Mouse (Mus musculus) liver, postnatal 0 days (tissue): Measurements from ENCODE around the gene Med18. TPM values are rescaled to one million over a fixed set of nuclear protein-coding genes. Genes with fewer than 3 reads are reported as not detected.
"Not testable (repeated sequence)": the region's sequence is repeated elsewhere in the genome, so short reads cannot be mapped to it uniquely, and the experiment has no call there.

Source experiments
- ATAC-seq: fragments of 200-750 bp; cut with Nextera tagmentation; 2 replicates; pipeline ENCODE4 v1.8.0; 2017; ENCODE audit warnings: mild to moderate bottlenecking, moderate library complexity
- DNase-seq: peaks from one replicate; pipeline ENCODE4 v3.0.0-alpha.2; 2016
- H3K27ac ChIP-seq: fragments of 300-500 bp; sonication (generic); 2 replicates; pipeline ENCODE4 v1.5.1; 2014; ENCODE audit warnings: antibody characterized with exemption, moderate library complexity, mild to moderate bottlenecking, low read depth
- H3K27me3 ChIP-seq: fragments of 300-500 bp; sonication (generic); 2 replicates; pipeline ENCODE4 v1.6.1; 2014; ENCODE audit warnings: low read length, control low read depth, mixed read lengths; ENCODE audit not compliant: insufficient read depth
- H3K36me3 ChIP-seq: fragments of 300-500 bp; sonication (generic); replicated peaks from 2 replicates; pipeline ENCODE4 v1.6.1; 2014; ENCODE audit warnings: mild to moderate bottlenecking, control low read depth, low read length, moderate library complexity, mixed read lengths; ENCODE audit not compliant: insufficient read depth
- H3K4me1 ChIP-seq: fragments of 300-500 bp; sonication (generic); 2 replicates; pipeline ENCODE4 v1.6.1; 2014; ENCODE audit warnings: antibody characterized with exemption, mild to moderate bottlenecking, control low read depth; ENCODE audit not compliant: insufficient read depth
- H3K4me2 ChIP-seq: fragments of 300-500 bp; sonication (generic); 2 replicates; pipeline ENCODE4 v1.6.1; 2014; ENCODE audit warnings: low read depth, mild to moderate bottlenecking, low read length, moderate library complexity, mixed read lengths
- H3K4me3 ChIP-seq: fragments of 300-500 bp; sonication (generic); 2 replicates; pipeline ENCODE4 v1.5.1; 2014; ENCODE audit warnings: low read depth, low read length
- H3K9ac ChIP-seq: fragments of 300-500 bp; sonication (generic); replicated peaks from 2 replicates; pipeline ENCODE4 v1.6.1; 2014; ENCODE audit warnings: mild to moderate bottlenecking, moderate library complexity
- H3K9me3 ChIP-seq: fragments of 300-500 bp; sonication (generic); 2 replicates; pipeline ENCODE4 v1.6.1; 2016; ENCODE audit warnings: mild to moderate bottlenecking, control low read depth, low read length, mixed read lengths
- CTCF ChIP-seq: sonication (generic); IDR thresholded peaks from 2 replicates; pipeline ENCODE4 v1.5.1; 2016; ENCODE audit warnings: antibody characterized with exemption, low read depth
- EP300 ChIP-seq: IDR thresholded peaks from 2 replicates; pipeline ENCODE4 v1.6.1; 2016; ENCODE audit warnings: antibody characterized with exemption, low read depth, mild to moderate bottlenecking
- WGBS: fragments of 180-500 bp; shearing (Covaris S2); extraction: QIAGEN DNeasy Blood & Tissue Kit; methylation state at CpG from one replicate; pipeline ENCODE4 v1.1.7; 2014; ENCODE audit not compliant: insufficient replicate concordance; 5-methylcytosine and 5-hydroxymethylcytosine counted together
- polyA plus RNA-seq: library from polyadenylated mRNA; unstranded; fragments of >200 nt; fragmentation: Nextera tagmentation; extraction: Ambion mirVana; gene quantifications from 2 replicates; pipeline ENCODE4 v1.2.1, GENCODE M21; 2015

The Med18 gene
- polyA plus RNA-seq, 1 experiment from 2014 or later: 10.1 TPM

DNA sequence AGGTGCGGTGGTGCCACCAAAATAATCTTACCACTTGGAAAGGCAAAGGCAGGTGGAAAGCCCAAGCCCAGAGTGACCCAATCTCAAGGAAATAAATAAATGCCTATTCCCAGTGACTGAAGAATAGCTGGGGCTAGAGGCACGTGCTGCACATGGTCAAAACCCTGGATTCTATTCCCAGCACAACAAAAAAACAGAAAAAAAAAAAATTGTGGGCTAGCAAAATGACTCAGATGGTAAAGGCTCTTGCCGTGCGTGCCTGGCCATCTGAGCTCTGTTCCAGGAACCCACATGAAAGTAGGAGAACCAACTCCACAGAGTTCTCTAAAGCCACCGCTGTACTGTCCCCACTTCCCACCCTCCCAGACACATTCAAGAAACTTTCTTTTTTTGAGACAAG, 43.2 kb downstream of the Med18 start:
- Histone ChIP-seq H3K4me2 (peak overlapping the region; percentile 87), H3K4me3 (peak overlapping the region; percentile 94), H3K36me3 (no peaks in the 10 kb centered on the region), H3K4me1 (peaks cover 27% of the 10 kb centered on the region), H3K27me3 (no peaks in the 10 kb centered on the region), H3K9ac (peak overlapping the region; percentile 94), H3K9me3 (no peaks in the 10 kb centered on the region), H3K27ac (peak overlapping the region; percentile 100; the same call in 1 of the 2 replicates)
- WGBS: 64% methylated on average over 5 of the region's 5 CpGs
- no peak for DNase-seq
- no peak for ATAC-seq
- TF ChIP-seq CTCF: no peak
- TF ChIP-seq EP300: no peak

DNA sequence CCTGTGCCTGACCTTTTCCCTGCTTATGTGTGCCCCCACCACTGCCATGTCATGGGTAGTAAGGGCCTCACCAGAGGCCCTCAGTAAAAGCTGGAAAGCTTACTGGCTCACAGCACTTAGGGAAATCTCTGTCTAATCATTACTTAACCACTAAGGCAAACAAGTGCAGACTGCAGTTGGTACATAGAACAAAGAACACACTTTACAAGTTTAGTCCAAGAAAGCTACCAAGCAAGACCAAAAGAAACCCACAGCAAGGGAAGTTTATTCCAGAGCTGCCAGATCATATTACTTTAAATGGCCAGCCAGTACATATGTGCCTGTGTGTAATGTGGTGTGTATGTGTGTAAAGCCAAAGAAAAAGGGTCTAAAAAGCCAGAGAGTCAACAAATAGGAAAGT, 47.8 kb downstream of the Med18 start:
- DNase-seq (no peak), ATAC-seq (peak; percentile 86)
- Histone ChIP-seq H3K27me3 (no peaks in the 10 kb centered on the region), H3K36me3 (no peaks in the 10 kb centered on the region), H3K9ac (no peak overlapping the region), H3K27ac (peak overlapping the region; percentile 84), H3K4me1 (peaks cover 33% of the 10 kb centered on the region), H3K4me3 (no peak overlapping the region), H3K4me2 (0 out of 2 replicates have a peak overlapping the region, but pooled peaks have one; percentile 9), H3K9me3 (no peaks in the 10 kb centered on the region)
- no peak for TF ChIP-seq CTCF
- TF ChIP-seq EP300: peak; percentile 47

DNA sequence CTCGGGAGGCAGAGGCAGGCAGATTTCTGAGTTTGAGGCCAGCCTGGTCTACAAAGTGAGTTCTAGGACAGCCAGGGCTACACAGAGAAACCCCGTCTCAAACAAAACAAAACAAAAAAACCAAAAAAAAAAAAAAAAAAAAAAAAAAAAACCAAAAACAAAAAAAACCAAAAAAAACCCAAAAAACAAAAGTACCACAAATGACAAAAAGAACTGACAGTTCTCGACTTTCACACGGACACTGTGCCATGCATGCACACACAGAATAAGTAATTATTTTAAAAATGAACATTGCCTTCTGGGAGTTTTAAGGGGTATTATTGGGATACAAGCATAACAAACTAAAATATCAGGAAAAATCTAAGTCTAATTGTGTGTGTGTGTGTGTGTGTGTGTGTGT, 50.5 kb downstream of the Med18 start:
- H3K27me3 ChIP-seq, H3K4me2 ChIP-seq, H3K9ac ChIP-seq, ATAC-seq, H3K4me3 ChIP-seq, DNase-seq, H3K36me3 ChIP-seq, H3K9me3 ChIP-seq, H3K27ac ChIP-seq: not testable (repeated sequence)
- H3K4me1 ChIP-seq: peaks cover 23% of the 10 kb centered on the region
- WGBS: 78% methylated on average over 4 of the region's 4 CpGs

DNA sequence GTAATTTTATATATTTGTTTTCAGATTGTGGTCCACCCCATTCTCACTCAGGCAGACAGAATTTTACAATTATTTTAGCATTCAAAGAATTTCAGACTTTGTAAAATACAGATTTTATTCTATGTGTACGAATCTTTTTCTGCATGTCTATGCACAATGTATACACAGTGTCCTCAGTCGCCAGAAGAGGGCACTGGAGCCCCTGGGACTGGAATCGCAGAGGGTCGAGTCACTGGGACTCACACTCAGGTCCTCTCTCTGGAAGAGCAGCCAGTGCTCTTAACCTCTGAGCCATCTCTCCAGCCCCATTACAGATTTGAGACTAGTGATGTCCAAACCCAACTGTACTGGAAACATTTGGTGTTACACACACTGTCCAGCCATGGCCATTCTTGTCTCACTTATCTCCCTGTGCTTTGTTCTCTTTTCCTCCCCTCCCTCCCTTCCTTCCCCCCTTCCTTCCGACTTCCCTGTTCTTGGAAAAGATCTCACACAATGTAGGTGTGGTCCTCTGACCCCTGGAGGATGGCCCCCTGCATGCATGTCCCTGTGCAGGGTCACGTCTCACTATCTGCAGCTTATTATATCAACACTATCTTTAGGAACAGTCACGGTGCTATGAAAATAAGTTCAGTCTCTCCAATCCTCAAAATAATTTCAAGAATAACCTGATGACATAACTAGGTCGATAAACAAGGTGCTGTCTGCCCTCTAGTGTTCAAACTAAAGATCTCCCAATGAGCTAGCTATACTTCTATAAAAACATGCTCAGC, 52.2 kb downstream of the Med18 start:
- ATAC-seq (peak; percentile 22; the same call in 1 of the 2 replicates), DNase-seq (peak; percentile 37)
- no peak overlapping the region for H3K4me2 ChIP-seq
- H3K4me3 ChIP-seq: no peak overlapping the region
- H3K36me3 ChIP-seq: 0 out of 2 replicates have a peak, but pooled peaks cover 2% of the 10 kb centered on the region
- no peak overlapping the region for H3K9ac ChIP-seq
- no peaks in the 10 kb centered on the region for H3K27me3 ChIP-seq
- no peak overlapping the region for H3K27ac ChIP-seq
- 52% methylated on average over 8 of the region's 8 CpGs for WGBS
- peak; percentile 83 for TF ChIP-seq CTCF
- TF ChIP-seq EP300: peak; percentile 7; the same call in 1 of the 2 replicates
- H3K4me1 ChIP-seq: peaks cover 14% of the 10 kb centered on the region
- no peaks in the 10 kb centered on the region for H3K9me3 ChIP-seq

DNA sequence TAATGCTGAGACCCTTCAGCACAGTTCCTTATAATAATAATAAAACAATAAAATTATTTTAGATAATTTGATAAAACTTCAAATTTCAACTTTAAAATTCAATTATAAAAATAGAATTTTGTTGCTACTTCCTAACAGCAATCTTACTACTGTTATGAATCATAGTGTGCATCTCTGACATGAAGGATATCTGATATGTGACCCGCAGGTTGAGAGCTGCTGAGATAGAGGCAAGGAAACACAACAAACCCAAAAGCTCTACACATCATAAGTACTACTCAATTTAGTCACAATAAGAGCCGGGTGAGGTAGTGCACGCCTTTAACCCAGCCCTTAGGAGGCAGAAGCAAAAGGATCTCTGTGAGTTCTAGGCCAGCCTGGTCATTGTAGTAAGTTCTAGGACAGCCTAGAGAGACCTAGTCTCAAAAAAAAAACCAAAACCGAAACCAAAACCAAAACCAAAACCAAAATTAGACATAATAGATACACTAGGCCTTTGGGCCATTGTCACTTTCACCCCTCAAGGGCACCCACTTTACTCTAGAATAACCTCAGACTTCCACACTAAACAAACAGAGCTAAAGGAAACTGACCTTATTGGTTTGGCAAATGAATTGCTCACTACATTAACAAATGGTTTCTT, 54.0 kb downstream of the Med18 start:
- H3K9me3 ChIP-seq: no peaks in the 10 kb centered on the region
- H3K4me2 ChIP-seq: no peak overlapping the region
- H3K9ac ChIP-seq: no peak overlapping the region
- 75% methylated on average over 4 of the region's 4 CpGs for WGBS
- no peaks in the 10 kb centered on the region for H3K27me3 ChIP-seq
- 0 out of 2 replicates have a peak, but pooled peaks cover 2% of the 10 kb centered on the region for H3K36me3 ChIP-seq
- no peak for TF ChIP-seq EP300
- TF ChIP-seq CTCF: no peak
- H3K4me1 ChIP-seq: 0 out of 2 replicates have a peak, but pooled peaks cover 3% of the 10 kb centered on the region
- ATAC-seq: no peak
- H3K27ac ChIP-seq: no peak overlapping the region
- no peak overlapping the region for H3K4me3 ChIP-seq
- no peak for DNase-seq

Other genes starting within 250 kb of the Med18 start
- gene Gmeb1, start 202.3 kb downstream of the Med18 start, polyA plus RNA-seq: 6.9 and 8.9 TPM in 2 replicates
- 27.8 and 28.2 TPM in 2 replicates for gene Taf12, start 189.5 kb downstream of the Med18 start, polyA plus RNA-seq
- gene Rab42, start 160.5 kb downstream of the Med18 start, polyA plus RNA-seq: 0.30 and 0.73 TPM in 2 replicates
- 30.4 and 33.8 TPM in 2 replicates for gene Trnau1ap, start 134.4 kb downstream of the Med18 start, polyA plus RNA-seq
- 21.3 and 25.6 TPM in 2 replicates for gene Rcc1, start 110.3 kb downstream of the Med18 start, polyA plus RNA-seq
- gene Phactr4, start 41.4 kb downstream of the Med18 start, polyA plus RNA-seq: 6.2 and 7.7 TPM in 2 replicates
- 7.3 and 8.7 TPM in 2 replicates for gene Sesn2, start 46.6 kb upstream of the Med18 start, polyA plus RNA-seq
- gene Atpif1, start 69.7 kb upstream of the Med18 start, polyA plus RNA-seq: 935 and 945 TPM in 2 replicates
- 70.7 and 71.5 TPM in 2 replicates for gene Dnajc8, start 71.6 kb upstream of the Med18 start, polyA plus RNA-seq
- 1.0 and 1.3 TPM in 2 replicates for gene Ptafr, start 100.1 kb upstream of the Med18 start, polyA plus RNA-seq
- gene Eya3, start 175.1 kb upstream of the Med18 start, polyA plus RNA-seq: 6.0 and 6.3 TPM in 2 replicates